Mouse (Mus musculus) ovary, postnatal 10 days (tissue): ENCODE measurements around the gene Sgce.
"Not testable (repeated sequence)": the region's sequence is repeated elsewhere in the genome, so short reads cannot be mapped to it uniquely, and the experiment has no call there.

ENCODE experiments used
- DNase-seq: peaks from one replicate; pipeline ENCODE4 v3.0.0; 2022; ENCODE audit warnings: low spot score

The Sgce gene

GRCm38 (mm10) chr6:4746696-4747439, at the start of gene Sgce, which contains the start of gene Peg10:
Sgce (minus strand) TSS chr6:4747207.
Peg10 (plus strand) TSS chr6:4747306.
- peak; percentile 43 for DNase-seq

- DNase-seq = no peak
These were observed 49.3 kb upstream of the Sgce start for GRCm38 (mm10) chr6:4796281-4796680.

- no peak for DNase-seq
These were observed 15.2 kb upstream of the Sgce start for GRCm38 (mm10) chr6:4762252-4762651.

GRCm38 (mm10) chr6:4761415-4762142, 14.6 kb upstream of the Sgce start:
- not testable (repeated sequence) for DNase-seq

- no peak for DNase-seq
These were observed 7.9 kb upstream of the Sgce start for GRCm38 (mm10) chr6:4754886-4755285.

GRCm38 (mm10) chr6:4754286-4754685, 7.3 kb upstream of the Sgce start:
- DNase-seq = no peak

GRCm38 (mm10) chr6:4751355-4751754, 4.3 kb upstream of the Sgce start:
- DNase-seq = no peak

- peak; percentile 72 for DNase-seq
These were observed 2.1 kb upstream of the Sgce start for GRCm38 (mm10) chr6:4749091-4749490.

GRCm38 (mm10) chr6:4748506-4748961, 1.5 kb upstream of the Sgce start:
- DNase-seq = no peak

- no peak for DNase-seq
These were observed 884 bp upstream of the Sgce start for GRCm38 (mm10) chr6:4747677-4748505.

GRCm38 (mm10) chr6:4746036-4746695, 841 bp downstream of the Sgce start:
- no peak for DNase-seq

- DNase-seq = no peak
These were observed 6.5 kb downstream of the Sgce start for GRCm38 (mm10) chr6:4740511-4740910.

- DNase-seq = no peak
These were observed 7.3 kb downstream of the Sgce start for GRCm38 (mm10) chr6:4739522-4740355.

GRCm38 (mm10) chr6:4738717-4739116, 8.3 kb downstream of the Sgce start:
- no peak for DNase-seq

GRCm38 (mm10) chr6:4738034-4738629, 8.9 kb downstream of the Sgce start:
- DNase-seq = no peak

GRCm38 (mm10) chr6:4736372-4736771, 10.6 kb downstream of the Sgce start:
- no peak for DNase-seq

GRCm38 (mm10) chr6:4733208-4733607, 13.8 kb downstream of the Sgce start:
- no peak for DNase-seq

GRCm38 (mm10) chr6:4731675-4732074, 15.3 kb downstream of the Sgce start:
- no peak for DNase-seq

- DNase-seq = no peak
These were observed 18.7 kb downstream of the Sgce start for GRCm38 (mm10) chr6:4728305-4728704.

- DNase-seq = no peak
These were observed 22.8 kb downstream of the Sgce start for GRCm38 (mm10) chr6:4723998-4724757.
